Mouse (Mus musculus) monocyte, adult 2 months (primary cell): Measurements from ENCODE around the gene Dnajb12.

Experiments used
- DNase-seq, 2 experiments: peaks; one replicate each; pipeline ENCODE4 v3.0.0; 2022; ENCODE audit warnings: low spot score in 2 of 2, low read depth in 1 of 2

Gene Dnajb12

GRCm38 (mm10) chr10:59948363-59949254 is 69.3 kb downstream of the Dnajb12 start:
- no peak for DNase-seq
